In the genomic region with DNA sequence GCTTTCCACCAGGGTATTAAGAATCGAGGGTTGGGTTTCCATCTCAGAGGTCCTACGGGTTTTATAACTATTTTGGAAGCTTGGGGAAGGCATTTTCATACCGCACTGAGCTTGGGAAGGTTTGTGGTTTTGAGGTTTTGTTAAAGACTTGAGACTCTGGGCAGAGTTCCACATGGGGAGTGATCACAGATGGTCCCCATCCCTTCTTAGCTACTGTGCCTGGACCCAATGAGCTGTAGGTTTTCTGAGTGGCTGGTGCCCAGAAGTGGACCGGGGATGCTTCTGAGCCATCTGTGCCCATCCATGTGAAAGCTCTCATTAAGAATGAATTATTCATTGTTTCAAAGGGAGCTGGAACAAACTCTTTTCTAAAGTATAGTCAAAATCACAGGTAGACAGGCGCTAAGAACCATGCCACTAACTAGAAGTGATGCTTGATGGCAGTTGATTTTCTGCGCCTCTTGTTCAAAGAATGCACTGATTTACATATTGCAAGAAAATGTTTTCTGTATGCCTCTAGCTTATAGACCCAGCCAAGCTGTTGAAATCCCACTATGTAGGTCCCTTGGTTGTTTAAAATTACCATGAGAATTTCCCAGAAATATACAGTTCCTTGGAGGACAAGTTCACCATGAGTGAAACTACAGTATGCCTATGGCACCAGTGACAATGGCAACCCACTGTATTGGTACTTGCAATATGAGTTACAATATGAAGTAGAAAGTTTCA, we compare ENCODE assay signal across 12 mouse cellular contexts.
DNase-seq lines count a peak whose midpoint lies in the region; ATAC-seq and TF ChIP-seq lines count a peak whose summit lies in the region.
"Had no signal": no experiment of that assay in that cellular context is flagged by ENCODE, and none has a peak within 500 bp of the region (broad histone marks: within the 10 kb centered on the region; RNA-seq: fewer than 3 reads in every experiment).

No protein-coding gene starts in this region.

- H3K4me1 ChIP-seq in hindbrain, embryonic 15.5 days (replicated peaks), result no peaks in the 10 kb centered on the region
- no peaks in the 10 kb centered on the region for H3K4me1 ChIP-seq in hindbrain, embryonic 13.5 days (replicated peaks)
- no peaks in the 10 kb centered on the region for H3K4me1 ChIP-seq in lung, adult 2 months (ENCODE audit: control insufficient read depth, insufficient read depth, low read length)
- no peaks in the 10 kb centered on the region for H3K4me1 ChIP-seq in intestine, embryonic 16.5 days (ENCODE audit: control insufficient read depth, insufficient read depth, low read length)
- H3K4me1 ChIP-seq: heart, embryonic 15.5 days had no signal

- ATAC-seq in hindbrain, embryonic 15.5 days (ENCODE audit: low FRiP score, low read depth), result peak; percentile 74; the same call in 1 of the 2 replicates
- no peak for ATAC-seq in hindbrain, embryonic 13.5 days (ENCODE audit: low FRiP score)
- no peak for ATAC-seq in intestine, embryonic 16.5 days

- no peak for TF ChIP-seq POLR2A in lung, adult 2 months (IDR thresholded peaks at IDR 0.05; ENCODE audit: borderline replicate concordance, extremely low read depth, low read depth, low read length)

- no peak overlapping the region for H3K4me2 ChIP-seq in hindbrain, embryonic 15.5 days
- no peak overlapping the region for H3K4me2 ChIP-seq in hindbrain, embryonic 13.5 days
- H3K4me2 ChIP-seq in intestine, embryonic 16.5 days (ENCODE audit: low read depth, low read length), result no peak overlapping the region
- H3K4me2 ChIP-seq: heart, embryonic 15.5 days had no signal

- peaks cover 29% of the 10 kb centered on the region for H3K36me3 ChIP-seq in hindbrain, embryonic 15.5 days
- peaks cover 51% of the 10 kb centered on the region for H3K36me3 ChIP-seq in hindbrain, embryonic 13.5 days
- no peaks in the 10 kb centered on the region for H3K36me3 ChIP-seq in intestine, embryonic 16.5 days (ENCODE audit: control insufficient read depth, insufficient read depth, low read length)
- H3K36me3 ChIP-seq: heart, embryonic 15.5 days had no signal

- H3K4me3 ChIP-seq in hindbrain, embryonic 15.5 days, result no peak overlapping the region
- no peak overlapping the region for H3K4me3 ChIP-seq in hindbrain, embryonic 13.5 days
- H3K4me3 ChIP-seq in layer of hippocampus, adult 2 months, result no peak overlapping the region
- no peak overlapping the region for H3K4me3 ChIP-seq in lung, adult 2 months (replicated peaks; ENCODE audit: extremely low read depth, low read depth, low read length)
- no peak overlapping the region for H3K4me3 ChIP-seq in intestine, embryonic 16.5 days (ENCODE audit: low read length)
- H3K4me3 ChIP-seq: heart, embryonic 15.5 days had no signal

- no peak overlapping the region for H3K27ac ChIP-seq in hindbrain, embryonic 15.5 days (replicated peaks)
- no peak overlapping the region for H3K27ac ChIP-seq in hindbrain, embryonic 13.5 days
- peak overlapping the region; percentile 28; the same call in 1 of the 2 replicates for H3K27ac ChIP-seq in layer of hippocampus, adult 2 months
- no peak overlapping the region for H3K27ac ChIP-seq in intestine, embryonic 16.5 days (ENCODE audit: low read length)
- H3K27ac ChIP-seq: heart, embryonic 15.5 days had no signal

- no peaks in the 10 kb centered on the region for H3K27me3 ChIP-seq in hindbrain, embryonic 15.5 days
- no peaks in the 10 kb centered on the region for H3K27me3 ChIP-seq in hindbrain, embryonic 13.5 days
- no peaks in the 10 kb centered on the region for H3K27me3 ChIP-seq in intestine, embryonic 16.5 days (replicated peaks; ENCODE audit: control insufficient read depth, insufficient read depth, low read length)
- H3K27me3 ChIP-seq: heart, embryonic 15.5 days had no signal

- no peaks in the 10 kb centered on the region for H3K9me3 ChIP-seq in hindbrain, embryonic 15.5 days
- no peaks in the 10 kb centered on the region for H3K9me3 ChIP-seq in hindbrain, embryonic 13.5 days
- no peaks in the 10 kb centered on the region for H3K9me3 ChIP-seq in intestine, embryonic 16.5 days (ENCODE audit: control insufficient read depth, low read length)
- H3K9me3 ChIP-seq: heart, embryonic 15.5 days had no signal

- no peak for TF ChIP-seq CTCF in layer of hippocampus, adult 2 months (conservative IDR thresholded peaks at IDR 0.05)
- no peak for TF ChIP-seq CTCF in lung, adult 2 months (IDR thresholded peaks at IDR 0.05; ENCODE audit: insufficient read depth, low read length)

- WGBS in hindbrain, embryonic 15.5 days, result 80% methylated on average over 6 of the region's 6 CpGs
- WGBS in hindbrain, embryonic 13.5 days, result 88% methylated on average over 6 of the region's 6 CpGs
- 74% methylated on average over 6 of the region's 6 CpGs for WGBS in lung, adult 2 months
- WGBS in intestine, embryonic 16.5 days, result 86% methylated on average over 6 of the region's 6 CpGs

- no peak overlapping the region for H3K9ac ChIP-seq in hindbrain, embryonic 15.5 days
- H3K9ac ChIP-seq in hindbrain, embryonic 13.5 days, result no peak overlapping the region
- H3K9ac ChIP-seq in intestine, embryonic 16.5 days (ENCODE audit: low read depth, low read length), result no peak overlapping the region
- H3K9ac ChIP-seq: heart, embryonic 15.5 days had no signal

- DNase-seq in cerebellum, adult 9-10 months, result peak; percentile 98
- peak in 1 of 2 experiments; percentile 75 for DNase-seq in layer of hippocampus, adult 2 months (ENCODE audit: low spot score in 2 of 2)
- peak; percentile 62 to 67 for DNase-seq in right cerebral cortex, adult 2 months (ENCODE audit: low spot score in 2 of 2)
- no peak for DNase-seq in retina, postnatal 1 day
- no peak for DNase-seq in lung, adult 2 months
- DNase-seq: kidney, adult 9 months; lung, postnatal 36 days; thymus, adult 18-20 months had no signal

Comparison
In these comparisons a context has a peak if more than half of its experiments do, and no peak if none do; other contexts are left out.
1. DNase-seq: peak in cerebellum, adult 9-10 months (single experiment) and right cerebral cortex, adult 2 months (2 of 2); none in retina, postnatal 1 day (single experiment) and lung, adult 2 months (single experiment).